Mouse (Mus musculus) embryonic facial prominence, embryonic 10.5 days (tissue): Measurements from ENCODE around the gene Piezo1. TPM values are rescaled to one million over a fixed set of nuclear protein-coding genes. Genes with fewer than 3 reads are reported as not detected.

Experiments
- DNase-seq: peaks from one replicate; pipeline ENCODE4 v3.0.0-alpha.2; 2017; ENCODE audit warnings: low spot score
- H3K27ac ChIP-seq: fragments of 300-500 bp; sonication (generic); replicated peaks from 2 replicates; pipeline ENCODE4 v1.5.1; 2016; ENCODE audit warnings: mild to moderate bottlenecking
- H3K27me3 ChIP-seq: fragments of 300-500 bp; sonication (generic); replicated peaks from 2 replicates; pipeline ENCODE4 v1.6.1; 2016; ENCODE audit warnings: low read depth, mild to moderate bottlenecking; ENCODE audit not compliant: poor library complexity, severe bottlenecking
- H3K36me3 ChIP-seq: fragments of 300-500 bp; sonication (generic); replicated peaks from 2 replicates; pipeline ENCODE4 v1.6.1; 2016; ENCODE audit warnings: mild to moderate bottlenecking, moderate library complexity
- H3K4me1 ChIP-seq: fragments of 300-500 bp; sonication (generic); 2 replicates; pipeline ENCODE4 v1.6.1; 2016
- H3K4me3 ChIP-seq: fragments of 300-500 bp; sonication (generic); 2 replicates; pipeline ENCODE4 v1.5.1; 2016; ENCODE audit warnings: mild to moderate bottlenecking, moderate library complexity
- H3K9me3 ChIP-seq: fragments of 300-500 bp; sonication (generic); 2 replicates; pipeline ENCODE4 v1.6.1; 2016; ENCODE audit warnings: mild to moderate bottlenecking
- WGBS: fragments of 180-500 bp; shearing (Covaris S2); methylation state at CpG from one replicate; pipeline ENCODE4 v1.1.7; 2016; 5-methylcytosine and 5-hydroxymethylcytosine counted together
- polyA plus RNA-seq: library from polyadenylated mRNA; unstranded; fragments of >200 nt; fragmentation: Nextera tagmentation; extraction: Ambion mirVana; gene quantifications from 2 replicates; pipeline ENCODE4 v1.2.1, GENCODE M21; 2016

The Piezo1 gene
- polyA plus RNA-seq, 1 experiment from 2014 or later = 9.0 TPM

DNA sequence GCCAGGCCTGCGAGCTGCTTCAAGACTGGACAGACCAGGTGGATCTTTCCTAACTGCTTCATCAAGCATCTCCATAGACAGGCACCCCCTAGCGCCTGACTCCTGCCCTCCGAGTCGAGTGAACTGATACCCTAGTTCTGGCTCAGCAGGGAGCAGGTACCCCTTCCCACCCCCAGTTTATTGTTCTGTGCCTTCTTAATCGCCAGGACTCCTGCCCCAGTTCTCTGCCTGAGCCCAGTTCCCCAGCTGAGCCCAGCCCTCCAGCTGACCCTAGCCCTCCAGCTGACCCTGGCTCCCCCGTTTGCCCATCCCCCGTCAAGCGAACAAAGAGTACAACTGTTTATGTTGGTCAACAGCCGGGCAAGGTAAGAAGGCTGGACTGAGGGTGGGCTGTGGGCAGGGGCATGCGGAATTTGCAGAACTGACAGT lies 17.8 kb upstream of the Piezo1 start:
- peak; percentile 57 for DNase-seq
- Histone ChIP-seq H3K9me3 (no peaks in the 10 kb centered on the region), H3K4me1 (peaks cover 53% of the 10 kb centered on the region), H3K4me3 (peak overlapping the region; percentile 82), H3K27ac (peak overlapping the region; percentile 96), H3K27me3 (no peaks in the 10 kb centered on the region), H3K36me3 (peaks cover 60% of the 10 kb centered on the region)
- 7% methylated on average over 10 of the region's 10 CpGs for WGBS

DNA sequence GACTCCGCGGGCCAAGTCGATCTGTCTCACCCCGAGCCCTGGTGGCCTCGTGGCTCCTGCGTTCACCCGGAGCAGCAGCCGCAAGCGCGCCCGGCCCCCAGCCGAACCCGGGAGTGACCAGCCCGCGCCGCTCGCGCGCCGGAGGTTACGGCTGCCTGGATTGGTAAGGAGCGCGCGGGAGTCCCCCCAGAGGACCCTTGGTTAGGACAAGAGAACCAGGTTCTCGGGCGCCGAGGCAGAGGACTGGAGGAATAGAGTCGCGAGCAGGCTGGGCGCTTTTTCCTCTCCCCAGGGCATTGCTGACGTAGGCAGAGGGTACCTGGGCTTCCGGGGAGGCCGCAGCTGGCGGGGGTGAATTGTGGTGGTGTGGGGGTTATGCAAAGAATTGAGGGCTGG lies 17.0 kb upstream of the Piezo1 start:
- H3K4me3 ChIP-seq = peak overlapping the region; percentile 82
- no peak for DNase-seq
- H3K4me1 ChIP-seq = peaks cover 46% of the 10 kb centered on the region
- peak overlapping the region; percentile 96 for H3K27ac ChIP-seq
- no peaks in the 10 kb centered on the region for H3K9me3 ChIP-seq
- no peaks in the 10 kb centered on the region for H3K27me3 ChIP-seq
- peaks cover 52% of the 10 kb centered on the region for H3K36me3 ChIP-seq
- under 1% methylated on average over 34 of the region's 34 CpGs for WGBS

DNA sequence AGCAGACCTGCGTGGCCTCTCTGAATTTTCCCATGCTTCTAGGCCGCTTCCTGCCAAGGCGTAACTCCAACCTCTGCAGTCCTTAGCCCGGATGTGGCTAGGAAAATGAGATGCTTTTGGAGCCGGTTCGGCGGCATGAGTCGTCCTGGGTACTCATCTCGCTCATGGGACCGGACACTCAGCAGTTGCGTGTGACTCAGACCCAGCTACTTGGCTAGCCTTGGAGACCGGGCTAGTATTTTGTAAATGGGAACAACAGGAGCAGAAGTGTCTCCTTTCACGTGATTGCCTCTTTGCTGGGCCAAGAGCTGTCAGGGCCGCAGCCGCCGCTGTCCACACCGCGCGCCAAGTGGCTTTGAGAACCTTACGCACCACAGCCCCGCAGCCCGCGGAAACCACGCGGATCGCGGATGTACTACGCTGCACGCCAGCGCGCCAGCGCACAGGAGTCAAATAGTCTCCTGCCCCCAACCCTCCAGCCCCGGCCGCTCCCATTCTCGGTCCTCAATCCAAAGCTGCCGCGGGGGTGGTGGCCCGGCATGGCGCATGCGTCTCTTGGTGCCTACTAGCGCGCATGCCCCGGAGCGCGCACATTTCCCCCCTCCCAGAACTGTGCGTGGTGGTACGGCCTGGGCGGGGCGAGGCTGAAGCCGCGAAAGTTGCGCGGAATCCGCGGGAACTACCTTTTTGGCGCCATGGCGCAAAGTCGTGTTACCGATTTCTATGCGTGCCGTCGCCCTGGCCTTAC lies 16.4 kb upstream of the Piezo1 start, which contains the start of gene Cdt1:
Gene Cdt1, plus strand, starts transcription at position 655 of the 748 bp plus-strand sequence.
- WGBS = under 1% methylated on average over 62 of the region's 62 CpGs
- Histone ChIP-seq H3K4me3 (peak within 1 kb of the TSS; percentile 82), H3K27me3 (no peaks in the 10 kb centered on the region), H3K4me1 (peaks cover 42% of the 10 kb centered on the region), H3K9me3 (no peaks in the 10 kb centered on the region), H3K36me3 (peaks cover 46% of the 10 kb centered on the region), H3K27ac (peak within 1 kb of the TSS; percentile 96)
- DNase-seq = peak; percentile 98

DNA sequence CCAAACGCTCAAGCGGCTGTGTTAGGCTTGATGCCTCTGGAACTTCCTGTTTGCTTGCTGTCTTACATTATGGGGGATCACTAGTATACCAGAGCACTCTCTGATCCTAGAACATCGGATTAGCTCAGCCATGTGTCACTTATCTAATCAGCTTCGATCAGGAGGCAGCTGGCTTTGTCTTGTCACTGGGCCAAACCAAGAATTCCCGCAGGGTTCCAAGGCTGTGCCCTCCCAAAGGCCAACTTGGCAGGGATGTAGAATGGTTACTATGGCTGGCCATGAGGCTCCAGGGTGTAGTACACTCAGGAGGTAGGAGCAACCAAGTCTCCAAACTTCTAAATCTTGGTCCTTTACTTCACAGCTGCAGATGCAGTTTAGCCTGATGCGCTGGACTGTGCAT lies 15.6 kb upstream of the Piezo1 start:
- Histone ChIP-seq H3K9me3 (no peaks in the 10 kb centered on the region), H3K36me3 (peaks cover 38% of the 10 kb centered on the region), H3K27me3 (no peaks in the 10 kb centered on the region), H3K4me3 (peak overlapping the region; percentile 82), H3K4me1 (peaks cover 38% of the 10 kb centered on the region), H3K27ac (peak overlapping the region; percentile 96)
- no peak for DNase-seq
- 40% methylated on average over 6 of the region's 6 CpGs for WGBS

DNA sequence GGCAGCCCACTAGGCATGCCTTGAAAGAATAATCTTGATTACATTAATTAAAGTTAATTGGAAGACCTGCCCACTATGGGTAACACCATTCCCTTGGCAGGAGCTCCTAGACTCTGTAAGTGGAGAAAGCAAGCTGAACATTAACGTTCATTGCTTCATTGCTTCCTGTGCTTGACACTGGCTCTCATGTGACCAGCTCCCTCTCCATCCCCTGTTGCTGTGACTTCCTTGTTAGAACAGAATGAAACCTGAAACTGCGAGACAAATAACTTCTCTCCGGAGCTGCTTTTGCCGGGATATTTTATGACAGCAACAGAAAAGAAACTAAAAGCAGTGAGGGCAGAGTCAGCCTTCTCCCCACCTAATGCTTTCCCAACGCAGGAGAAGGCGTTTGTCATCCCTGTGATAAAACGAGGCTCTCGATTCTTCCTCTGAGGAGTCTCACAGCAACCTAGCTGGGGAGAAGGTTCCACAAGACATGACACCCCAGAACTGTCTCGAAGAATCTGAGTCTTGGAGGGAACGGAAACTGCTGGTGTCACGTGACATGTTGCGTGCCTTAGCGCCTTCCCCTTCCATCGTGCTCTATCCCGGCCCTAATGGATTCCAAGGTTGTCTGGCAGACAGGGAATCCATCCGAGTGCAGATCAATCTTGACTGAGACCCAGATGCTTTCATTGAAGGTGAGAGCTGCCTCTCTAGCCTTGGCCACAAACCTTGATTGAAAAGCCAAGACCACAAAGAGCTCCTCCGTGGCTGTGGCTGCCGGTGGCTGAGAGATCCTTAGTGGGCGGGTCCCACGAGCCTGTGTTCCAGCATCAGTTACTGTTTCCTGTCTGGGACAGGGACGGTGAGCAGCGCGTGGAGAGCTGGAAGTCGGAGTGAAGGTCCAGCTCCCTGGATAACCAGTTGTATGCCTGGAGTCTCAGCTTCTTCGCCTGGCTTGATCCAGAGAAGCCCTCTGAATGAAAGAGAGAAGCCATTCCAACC lies 13.5 kb upstream of the Piezo1 start:
- Histone ChIP-seq H3K27me3 (no peaks in the 10 kb centered on the region), H3K27ac (no peak overlapping the region), H3K4me1 (peaks cover 29% of the 10 kb centered on the region), H3K9me3 (no peaks in the 10 kb centered on the region), H3K36me3 (peaks cover 17% of the 10 kb centered on the region), H3K4me3 (no peak overlapping the region)
- DNase-seq = no peak
- 88% methylated on average over 25 of the region's 25 CpGs for WGBS

DNA sequence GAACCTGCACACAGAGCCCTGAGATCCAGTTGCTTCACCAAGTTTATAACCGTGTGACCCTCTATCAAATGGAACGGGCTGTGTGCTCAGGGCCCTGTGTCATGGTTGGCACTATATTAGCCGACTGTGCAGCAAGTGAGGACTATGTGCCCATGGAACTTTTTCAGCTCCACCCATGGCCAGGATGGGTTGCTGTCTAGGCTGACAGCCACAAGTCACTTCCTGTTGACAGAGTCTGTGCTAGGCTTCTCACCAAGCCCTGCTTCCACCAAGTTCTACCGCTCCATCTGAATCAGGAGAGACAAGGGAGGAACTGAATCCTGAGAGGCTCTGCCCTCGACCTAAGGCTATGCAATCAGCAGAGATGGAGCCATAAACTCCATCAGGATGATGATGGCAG lies 10.1 kb upstream of the Piezo1 start:
- no peaks in the 10 kb centered on the region for H3K9me3 ChIP-seq
- H3K4me3 ChIP-seq = no peak overlapping the region
- peaks cover 8% of the 10 kb centered on the region for H3K36me3 ChIP-seq
- DNase-seq = no peak
- H3K27me3 ChIP-seq = no peaks in the 10 kb centered on the region
- no peak overlapping the region for H3K27ac ChIP-seq
- peaks cover 26% of the 10 kb centered on the region for H3K4me1 ChIP-seq
- WGBS = 82% methylated on average over 5 of the region's 5 CpGs

DNA sequence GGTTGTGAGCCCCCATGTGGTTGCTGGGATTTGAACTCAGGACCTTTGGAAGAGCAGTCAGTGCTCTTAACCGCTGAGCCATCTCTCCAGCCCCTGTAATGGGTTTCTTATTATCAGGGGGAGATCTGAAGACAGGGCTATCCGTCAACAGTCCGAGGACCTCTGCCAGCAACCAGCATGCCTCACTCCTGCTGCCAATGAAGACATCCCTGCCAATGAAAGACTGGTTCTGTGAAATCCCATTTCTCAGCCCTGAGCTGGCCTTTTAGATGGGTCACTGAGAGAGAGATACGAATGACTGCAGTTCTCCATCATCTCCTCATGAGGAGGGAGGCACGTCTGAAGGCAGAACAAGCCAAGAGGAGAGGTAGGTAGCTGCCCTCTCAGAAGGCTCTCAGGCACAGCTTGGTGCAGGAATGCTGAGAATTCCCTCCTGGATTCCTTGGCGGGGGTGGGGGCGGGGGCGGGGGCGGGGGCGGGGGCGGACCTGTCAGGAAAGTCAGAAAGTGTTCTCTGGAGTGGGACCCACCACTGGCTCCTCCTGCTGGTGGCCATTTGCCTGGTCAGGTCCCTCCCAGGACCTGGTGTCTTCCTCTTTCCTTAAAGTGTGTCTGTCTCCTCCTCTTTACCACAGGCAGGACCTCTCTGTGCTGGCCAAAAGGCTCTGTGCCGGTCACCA lies 7.7 kb upstream of the Piezo1 start:
- DNase-seq = peak; percentile 69
- Histone ChIP-seq H3K4me1 (peaks cover 27% of the 10 kb centered on the region), H3K9me3 (no peaks in the 10 kb centered on the region), H3K36me3 (no peaks in the 10 kb centered on the region), H3K27ac (peak overlapping the region; percentile 60), H3K27me3 (no peaks in the 10 kb centered on the region), H3K4me3 (peak overlapping the region; percentile 25; the same call in 1 of the 2 replicates)
- WGBS = 14% methylated on average over 12 of the region's 12 CpGs

DNA sequence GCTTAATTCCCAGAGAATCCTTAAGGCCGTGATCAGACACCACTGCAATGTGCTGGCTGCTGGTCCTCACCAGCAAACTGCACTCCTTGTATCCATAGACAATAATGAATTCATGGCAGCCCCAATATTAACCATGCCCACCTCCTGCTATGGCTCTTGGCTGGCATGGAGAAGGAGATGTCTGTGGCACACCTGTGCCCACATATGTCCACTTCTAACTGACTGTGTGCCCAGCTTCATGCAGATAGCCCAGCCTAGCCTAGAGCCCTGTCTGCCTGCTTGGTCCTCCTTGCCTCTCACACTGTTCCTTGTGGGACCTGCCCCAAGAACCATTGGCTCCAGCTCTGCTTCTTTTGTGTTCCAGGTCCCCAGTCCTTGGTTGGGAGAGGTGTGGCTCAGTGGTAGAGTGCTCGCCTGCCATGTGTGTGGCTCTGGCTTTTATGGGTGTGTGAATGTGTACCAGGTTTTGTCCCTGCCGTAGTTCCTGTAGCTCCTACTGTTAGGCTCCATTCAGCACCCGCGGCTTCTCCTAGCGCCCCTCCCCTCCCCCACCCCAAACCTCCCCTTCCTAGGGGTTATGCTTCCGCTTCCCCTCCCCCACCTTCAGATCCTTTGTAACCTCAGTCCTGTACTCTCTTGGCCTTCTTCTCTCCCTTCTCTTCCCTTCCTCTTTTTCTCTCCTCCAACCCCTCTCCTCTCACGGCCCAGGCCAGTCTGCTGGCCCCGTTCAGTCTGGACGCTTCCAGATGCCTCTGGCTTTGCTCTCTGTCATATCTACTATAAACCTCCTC lies 6.3 kb upstream of the Piezo1 start:
- H3K27me3 ChIP-seq = no peaks in the 10 kb centered on the region
- H3K4me1 ChIP-seq = peaks cover 27% of the 10 kb centered on the region
- H3K36me3 ChIP-seq = no peaks in the 10 kb centered on the region
- H3K9me3 ChIP-seq = no peaks in the 10 kb centered on the region
- H3K27ac ChIP-seq = peak overlapping the region; percentile 74
- 48% methylated on average over 10 of the region's 10 CpGs for WGBS
- peak; percentile 38 for DNase-seq
- no peak overlapping the region for H3K4me3 ChIP-seq

DNA sequence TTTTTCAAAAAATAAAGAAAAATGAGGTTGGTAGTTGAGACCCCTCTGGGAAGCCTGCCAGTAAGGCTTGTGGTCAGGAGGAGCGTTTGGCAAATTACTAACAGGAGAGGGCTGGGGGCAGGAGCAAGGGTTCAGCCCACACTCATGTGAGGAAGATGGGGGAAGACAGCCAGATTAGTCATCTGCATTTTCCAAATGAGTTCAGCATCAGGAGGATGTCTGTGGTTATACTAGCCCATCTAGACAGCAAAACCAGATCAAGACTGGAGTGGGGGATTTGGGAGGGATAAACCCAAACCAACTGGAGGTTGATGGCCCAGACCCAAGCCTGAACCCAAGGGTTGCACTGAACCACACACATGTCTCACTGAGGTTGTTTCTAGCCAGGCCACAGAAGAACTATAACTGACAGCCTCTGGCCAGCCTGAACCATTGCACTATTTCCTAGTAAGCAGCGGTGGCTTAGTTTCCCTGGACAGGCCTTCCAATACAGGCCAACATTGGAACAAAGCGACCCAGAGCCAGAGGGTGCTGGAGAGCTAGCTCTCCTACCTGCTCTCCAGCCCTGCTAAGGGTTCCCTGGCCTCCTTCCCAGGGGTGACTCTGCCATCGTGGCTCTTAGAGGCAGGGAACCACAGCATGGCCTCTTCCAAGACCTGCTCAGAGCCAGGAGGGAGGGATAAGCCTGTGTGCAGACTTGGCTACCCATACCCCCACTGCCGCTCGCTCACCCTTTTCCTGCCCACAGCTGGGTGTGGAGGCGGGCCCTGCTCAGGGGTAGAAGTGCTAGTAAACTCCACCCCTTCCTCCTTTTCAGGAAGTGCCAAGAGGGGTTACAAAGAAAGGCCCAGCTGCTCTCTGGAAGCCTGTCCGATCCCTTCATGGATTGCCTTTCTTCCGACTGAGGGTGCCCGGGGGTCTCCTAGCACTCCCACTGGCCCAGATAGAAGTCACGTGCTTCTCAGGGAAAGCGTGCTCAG lies 5.2 kb upstream of the Piezo1 start:
- Histone ChIP-seq H3K4me3 (no peak overlapping the region), H3K4me1 (peaks cover 31% of the 10 kb centered on the region), H3K27me3 (peaks cover 3% of the 10 kb centered on the region), H3K36me3 (no peaks in the 10 kb centered on the region), H3K27ac (peak overlapping the region; percentile 74), H3K9me3 (no peaks in the 10 kb centered on the region)
- DNase-seq = no peak
- 65% methylated on average over 12 of the region's 12 CpGs for WGBS

DNA sequence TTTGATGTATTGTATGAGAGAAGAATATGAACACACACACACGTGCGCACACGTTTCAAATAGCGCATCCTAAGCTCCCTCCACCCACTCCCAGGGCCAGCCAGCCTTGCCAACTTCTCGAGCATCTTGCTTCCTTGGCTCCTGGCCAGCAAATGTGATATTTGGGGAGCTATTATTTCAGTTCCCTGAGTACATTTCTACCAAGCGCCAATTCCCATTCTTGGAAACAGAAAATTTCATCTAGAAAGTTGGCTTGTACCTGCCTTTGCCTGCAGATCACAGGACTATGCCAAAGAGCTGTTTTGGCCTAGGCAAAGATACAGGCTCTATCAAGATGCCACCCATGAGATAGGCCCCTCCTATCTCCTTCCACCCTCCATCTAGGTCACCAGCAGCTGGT lies 3.7 kb upstream of the Piezo1 start:
- Histone ChIP-seq H3K9me3 (no peaks in the 10 kb centered on the region), H3K36me3 (no peaks in the 10 kb centered on the region), H3K4me3 (no peak overlapping the region), H3K4me1 (peaks cover 46% of the 10 kb centered on the region), H3K27me3 (peaks cover 18% of the 10 kb centered on the region), H3K27ac (no peak overlapping the region)
- 88% methylated on average over 6 of the region's 6 CpGs for WGBS
- DNase-seq = no peak

DNA sequence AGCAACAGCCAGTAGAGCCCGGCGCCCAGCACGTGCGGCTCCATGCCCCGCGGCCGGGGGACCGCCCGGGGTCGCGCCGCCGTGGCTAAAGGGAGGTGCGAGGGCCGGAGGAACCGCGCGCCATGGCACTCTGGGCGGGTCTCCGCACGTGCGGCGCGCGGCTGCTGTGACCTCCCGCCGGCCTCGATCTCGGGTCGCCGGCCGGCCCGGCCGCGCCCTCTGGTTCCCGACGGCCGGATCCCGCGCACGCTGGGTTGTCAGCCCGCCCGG lies 199 bp downstream of the Piezo1 start:
- under 1% methylated on average over 43 of the region's 43 CpGs for WGBS
- H3K36me3 ChIP-seq = no peaks in the 10 kb centered on the region
- peaks cover 58% of the 10 kb centered on the region for H3K4me1 ChIP-seq
- peak overlapping the region; percentile 69 for H3K4me3 ChIP-seq
- H3K27me3 ChIP-seq = peaks cover 30% of the 10 kb centered on the region
- peak overlapping the region; percentile 92 for H3K27ac ChIP-seq
- DNase-seq = peak; percentile 82
- H3K9me3 ChIP-seq = no peaks in the 10 kb centered on the region
